ENCODE assay signal across 15 mouse cellular contexts in genomic region chr3:58865690-58866089, GRCm38 (mm10). TPM values are rescaled to one million over a fixed set of nuclear protein-coding genes. Genes with fewer than 3 reads are reported as not detected.
DNase-seq lines count a peak whose midpoint lies in the region; ATAC-seq and TF ChIP-seq lines count a peak whose summit lies in the region.
"Had no signal": no experiment of that assay in that cellular context is flagged by ENCODE, and none has a peak within 500 bp of the region (broad histone marks: within the 10 kb centered on the region; RNA-seq: fewer than 3 reads in every experiment).

No protein-coding gene starts in this region.

- TF ChIP-seq CTCF in midbrain, postnatal 0 days (IDR thresholded peaks at IDR 0.05): no peak

- H3K9ac ChIP-seq in midbrain, embryonic 13.5 days (replicated peaks): no peak overlapping the region
- no peak overlapping the region for H3K9ac ChIP-seq in midbrain, embryonic 11.5 days (ENCODE audit: low read length)
- H3K9ac ChIP-seq in midbrain, postnatal 0 days (replicated peaks; ENCODE audit: low read length, poor library complexity, severe bottlenecking): no peak overlapping the region
- H3K9ac ChIP-seq: embryonic facial prominence, embryonic 12.5 days; hindbrain, embryonic 12.5 days; limb, embryonic 12.5 days had no signal

- H3K36me3 ChIP-seq in midbrain, embryonic 13.5 days: no peaks in the 10 kb centered on the region
- H3K36me3 ChIP-seq in midbrain, embryonic 11.5 days (ENCODE audit: control insufficient read depth, insufficient read depth, low read length): no peaks in the 10 kb centered on the region
- no peaks in the 10 kb centered on the region for H3K36me3 ChIP-seq in midbrain, postnatal 0 days (ENCODE audit: insufficient read depth, low read length)
- H3K36me3 ChIP-seq: embryonic facial prominence, embryonic 12.5 days; heart, embryonic 10.5 days; hindbrain, embryonic 12.5 days; limb, embryonic 12.5 days had no signal

- ATAC-seq in midbrain, embryonic 13.5 days: peak; percentile 56; the same call in 1 of the 2 replicates
- no peak for ATAC-seq in midbrain, embryonic 11.5 days (ENCODE audit: low FRiP score)
- ATAC-seq in midbrain, postnatal 0 days (ENCODE audit: low FRiP score): no peak

- DNase-seq in frontal cortex, postnatal 36 days (ENCODE audit: low spot score in 2 of 2): peak; percentile 2 to 30
- DNase-seq in frontal cortex, postnatal 14 days (ENCODE audit: low spot score in 2 of 2): no peak
- no peak for DNase-seq in midbrain, embryonic 11.5 days (ENCODE audit: low spot score, missing footprints)
- DNase-seq in cerebellum, adult 11-12 months: peak; percentile 34
- DNase-seq in midbrain, postnatal 0 days (ENCODE audit: low spot score): peak; percentile 29
- DNase-seq in kidney, adult 11 months: no peak
- DNase-seq in spleen, postnatal 10 days (ENCODE audit: low spot score in 2 of 2): no peak
- DNase-seq: layer of hippocampus, adult 9-11 months; lung, adult 2 months had no signal

- WGBS in midbrain, embryonic 13.5 days: 41% methylated on average over 7 of the region's 7 CpGs
- WGBS in midbrain, embryonic 11.5 days: 69% methylated on average over 7 of the region's 7 CpGs
- 44% methylated on average over 7 of the region's 7 CpGs for WGBS in midbrain, postnatal 0 days

- peaks cover 5% of the 10 kb centered on the region; the same call in 1 of the 2 replicates for H3K4me1 ChIP-seq in midbrain, embryonic 13.5 days (replicated peaks)
- H3K4me1 ChIP-seq in midbrain, embryonic 11.5 days (ENCODE audit: control insufficient read depth, insufficient read depth, low read length): no peaks in the 10 kb centered on the region; the same call in 1 of the 2 replicates
- H3K4me1 ChIP-seq in midbrain, postnatal 0 days (ENCODE audit: insufficient read depth, low read length): no peaks in the 10 kb centered on the region
- H3K4me1 ChIP-seq: embryonic facial prominence, embryonic 12.5 days; heart, embryonic 10.5 days; hindbrain, embryonic 12.5 days; limb, embryonic 12.5 days had no signal

- no peak overlapping the region for H3K4me3 ChIP-seq in midbrain, embryonic 13.5 days (replicated peaks)
- H3K4me3 ChIP-seq in midbrain, embryonic 11.5 days (ENCODE audit: low read depth, low read length): no peak overlapping the region
- no peak overlapping the region for H3K4me3 ChIP-seq in midbrain, postnatal 0 days (ENCODE audit: low read depth, low read length)
- H3K4me3 ChIP-seq: embryonic facial prominence, embryonic 12.5 days; heart, embryonic 10.5 days; hindbrain, embryonic 12.5 days; limb, embryonic 12.5 days had no signal

- no peak overlapping the region for H3K4me2 ChIP-seq in midbrain, embryonic 13.5 days (replicated peaks)
- no peak overlapping the region for H3K4me2 ChIP-seq in midbrain, embryonic 11.5 days
- no peak overlapping the region for H3K4me2 ChIP-seq in midbrain, postnatal 0 days (ENCODE audit: low read depth, low read length, poor library complexity, severe bottlenecking)
- H3K4me2 ChIP-seq: embryonic facial prominence, embryonic 12.5 days; hindbrain, embryonic 12.5 days; limb, embryonic 12.5 days had no signal

- H3K27ac ChIP-seq in midbrain, embryonic 13.5 days: no peak overlapping the region
- no peak overlapping the region for H3K27ac ChIP-seq in midbrain, embryonic 11.5 days (ENCODE audit: low read depth, low read length)
- no peak overlapping the region for H3K27ac ChIP-seq in midbrain, postnatal 0 days (ENCODE audit: low read depth, low read length)
- H3K27ac ChIP-seq: embryonic facial prominence, embryonic 12.5 days; heart, embryonic 10.5 days; hindbrain, embryonic 12.5 days; limb, embryonic 12.5 days had no signal

- H3K9me3 ChIP-seq in midbrain, embryonic 13.5 days: no peaks in the 10 kb centered on the region
- no peaks in the 10 kb centered on the region for H3K9me3 ChIP-seq in midbrain, embryonic 11.5 days (ENCODE audit: control insufficient read depth, low read length)
- no peaks in the 10 kb centered on the region for H3K9me3 ChIP-seq in midbrain, postnatal 0 days (ENCODE audit: low read length)
- H3K9me3 ChIP-seq: embryonic facial prominence, embryonic 12.5 days; heart, embryonic 10.5 days; hindbrain, embryonic 12.5 days; limb, embryonic 12.5 days had no signal

- H3K27me3 ChIP-seq in midbrain, embryonic 13.5 days: no peaks in the 10 kb centered on the region
- no peaks in the 10 kb centered on the region for H3K27me3 ChIP-seq in midbrain, embryonic 11.5 days (ENCODE audit: control insufficient read depth, insufficient read depth, low read length)
- no peaks in the 10 kb centered on the region for H3K27me3 ChIP-seq in midbrain, postnatal 0 days (ENCODE audit: insufficient read depth, low read length)
- H3K27me3 ChIP-seq: embryonic facial prominence, embryonic 12.5 days; hindbrain, embryonic 12.5 days; limb, embryonic 12.5 days had no signal

RNA-seq across cellular contexts. Expression of gene Clrn1, which starts 19.4 kb away (rescaled TPM):
- 0.41 and 0.63 TPM in 2 replicates for polyA plus RNA-seq in midbrain, embryonic 13.5 days (2015; fragmentation: Nextera tagmentation; extraction: Ambion mirVana)
- polyA plus RNA-seq in midbrain, embryonic 11.5 days (2014; fragmentation: Nextera tagmentation; extraction: Ambion mirVana): 0.29 TPM in 1 of 2 replicates, not detected in the other
- 1.9 and 2.8 TPM in 2 replicates for total RNA-seq in midbrain, postnatal 0 days (2014; rRNA removed)
- polyA plus RNA-seq in midbrain, postnatal 0 days (2015; fragmentation: Nextera tagmentation; extraction: Ambion mirVana): 0.44 and 0.80 TPM in 2 replicates
- polyA plus RNA-seq: lung, adult 2 months had no signal

RNA-seq across cellular contexts. Expression of gene Mindy4b-ps, which starts 43.6 kb away (rescaled TPM):
- polyA plus RNA-seq in midbrain, embryonic 13.5 days (2015; fragmentation: Nextera tagmentation; extraction: Ambion mirVana): not detected in 2 replicates
- polyA plus RNA-seq in midbrain, embryonic 11.5 days (2014; fragmentation: Nextera tagmentation; extraction: Ambion mirVana): not detected in 2 replicates
- 0.24 TPM in 1 of 2 replicates, not detected in the other for total RNA-seq in midbrain, postnatal 0 days (2014; rRNA removed)
- 0.11 and 0.52 TPM in 2 replicates for polyA plus RNA-seq in midbrain, postnatal 0 days (2015; fragmentation: Nextera tagmentation; extraction: Ambion mirVana)
- polyA plus RNA-seq: embryonic facial prominence, embryonic 12.5 days; heart, embryonic 10.5 days; hindbrain, embryonic 12.5 days; kidney, embryonic 14.5 days; lung, adult 2 months had no signal

Comparison
In these comparisons a context has a peak if more than half of its experiments do, and no peak if none do; other contexts are left out.
1. DNase-seq: peak in frontal cortex, postnatal 36 days (2 of 2), cerebellum, adult 11-12 months (single experiment) and midbrain, postnatal 0 days (single experiment); none in frontal cortex, postnatal 14 days (0 of 2), midbrain, embryonic 11.5 days (single experiment), kidney, adult 11 months (single experiment) and spleen, postnatal 10 days (0 of 2).